Mouse (Mus musculus): ENCODE measurements at regions not wholly inside any gene's neighbourhood (a gene's known extent, or its start where the extent isn't known, plus 50 kb on each side); places are given as distances from the start of the nearest gene placed in this dataset.

GRCm38 (mm10) chr3:154391629-154392028 is 61.2 kb upstream of the Lhx8 start:
- no peak for DNase-seq (ENCODE audit: low spot score)

- DNase-seq (ENCODE audit: low spot score), result peak; percentile 34
Observed at GRCm38 (mm10) chr3:154388656-154389055, 58.2 kb upstream of the Lhx8 start.

GRCm38 (mm10) chr3:154387271-154387670 is 56.8 kb upstream of the Lhx8 start:
- no peak for DNase-seq (ENCODE audit: low spot score)

GRCm38 (mm10) chr3:154385831-154386312 is 55.4 kb upstream of the Lhx8 start:
- peak; percentile 32 for DNase-seq (ENCODE audit: low spot score)

DNA sequence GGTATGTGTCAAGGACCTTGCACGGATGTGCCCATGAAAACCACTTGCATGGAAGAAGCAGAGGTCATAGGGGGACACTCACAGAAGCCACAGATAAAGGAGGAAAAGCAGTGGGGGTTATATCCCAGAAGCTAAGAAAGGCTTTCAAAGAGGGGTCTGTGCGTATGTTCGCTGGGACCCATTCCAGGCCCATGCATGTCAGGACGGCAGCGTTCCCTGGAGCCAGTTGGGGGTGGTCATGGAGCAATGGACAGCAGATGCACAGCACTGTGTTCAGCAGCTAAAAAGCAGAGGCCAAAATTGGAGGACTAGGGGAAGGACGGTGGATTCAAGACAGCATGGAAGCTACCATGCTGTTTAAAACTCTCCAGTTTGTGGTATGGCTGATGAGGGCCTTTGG is 52.4 kb upstream of the Lhx8 start:
- no peak for DNase-seq (ENCODE audit: low spot score)

GRCm38 (mm10) chr3:154381561-154381960 is 51.1 kb upstream of the Lhx8 start:
- no peak for DNase-seq (ENCODE audit: low spot score)
